Mouse (Mus musculus) retina, embryonic 14.5 days (tissue): ENCODE results near the gene Lrrc74a.
A peak's percentile ranks its signal among the peaks of the same experiment; 100 is the strongest.

Experiments used
- DNase-seq: peaks from one replicate; pipeline ENCODE4 v3.0.0-alpha.2; 2015; ENCODE audit warnings: low spot score

The Lrrc74a gene

GRCm38 (mm10) chr12:86804857-86805256 lies 70.7 kb downstream of the Lrrc74a start:
- DNase-seq, result no peak

DNA sequence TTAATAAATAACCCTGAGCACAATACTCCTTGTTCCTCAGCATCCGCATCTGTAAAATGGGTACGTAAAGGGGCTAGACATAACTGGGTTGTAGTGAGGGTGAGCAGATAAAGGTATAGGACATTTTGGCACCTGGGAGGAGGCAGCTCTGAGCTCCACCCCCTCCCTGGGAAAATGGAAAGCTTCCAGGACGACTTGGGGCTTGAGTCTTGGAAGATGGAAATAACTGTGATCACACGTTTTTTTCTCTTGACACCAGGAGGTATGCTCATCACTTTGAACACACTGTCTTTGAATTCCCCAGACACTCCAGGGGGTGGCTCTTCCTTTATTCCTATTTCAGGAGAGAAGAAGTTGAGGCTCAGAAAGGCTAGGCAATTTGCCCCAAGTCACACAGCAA lies 71.1 kb downstream of the Lrrc74a start:
- no peak for DNase-seq

DNA sequence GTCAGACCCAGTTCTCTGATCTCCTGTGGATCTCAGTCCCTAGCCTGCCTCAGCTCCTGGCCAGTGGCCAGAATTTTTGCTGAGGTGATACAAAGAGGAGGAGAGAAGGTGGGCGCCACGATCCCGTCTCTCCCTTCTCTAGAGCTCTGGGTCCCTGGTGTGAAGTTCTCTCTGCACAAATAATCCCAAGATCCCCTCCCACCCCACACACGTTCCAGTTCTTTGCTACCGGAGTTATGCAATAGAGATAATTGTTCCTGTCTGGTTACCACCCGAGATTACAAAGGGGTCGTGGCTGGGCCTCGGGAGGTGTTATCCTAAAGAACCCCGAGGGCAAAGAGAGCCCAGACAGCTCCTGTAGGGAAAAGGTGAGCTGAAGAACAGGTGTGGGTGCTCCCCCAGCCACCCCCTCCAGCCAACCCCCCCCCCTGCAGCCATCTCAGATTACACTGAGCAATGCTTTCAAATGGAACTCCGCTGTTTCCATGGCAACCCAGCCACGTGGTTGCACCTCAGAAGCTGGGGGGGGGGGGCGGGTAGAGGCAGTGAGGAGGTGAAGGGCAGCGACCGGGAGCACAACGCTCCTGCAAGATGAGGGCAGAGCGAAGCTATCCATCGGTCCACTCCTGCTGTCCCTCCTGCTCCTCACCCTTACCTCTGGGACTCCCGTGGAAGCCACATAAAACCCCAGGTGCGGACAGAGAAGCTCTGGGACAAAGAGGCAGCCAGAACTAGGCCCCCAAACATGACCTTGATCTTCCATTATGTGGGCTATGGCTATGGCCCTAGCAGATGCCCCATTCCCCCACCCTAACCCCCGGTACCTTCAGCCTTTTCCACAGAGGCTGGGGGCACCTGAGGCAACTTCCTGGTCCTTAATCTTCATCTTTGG lies 72.1 kb downstream of the Lrrc74a start:
- DNase-seq, result peak; percentile 62

- DNase-seq, result peak; percentile 73
These were observed 73.0 kb downstream of the Lrrc74a start for GRCm38 (mm10) chr12:86806923-86807794.

DNA sequence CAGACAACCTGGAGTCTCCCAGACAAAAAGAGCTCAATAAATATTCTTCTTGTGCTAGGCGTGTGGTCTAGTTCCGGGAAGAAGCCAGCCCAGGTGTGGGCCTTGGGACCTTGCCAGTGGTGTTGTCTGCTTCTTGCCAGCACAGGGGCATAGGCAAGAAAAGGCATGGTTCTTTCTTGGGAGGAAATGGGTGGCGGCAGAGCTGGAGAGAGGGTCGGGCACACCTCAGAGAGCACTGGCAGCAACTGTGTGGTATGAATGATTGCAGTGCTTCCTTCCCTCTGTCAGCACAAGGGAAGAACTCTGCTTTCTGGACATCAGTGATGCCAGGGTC lies 73.6 kb downstream of the Lrrc74a start:
- no peak for DNase-seq

GRCm38 (mm10) chr12:86808856-86809255 lies 74.7 kb downstream of the Lrrc74a start:
- DNase-seq, result no peak

GRCm38 (mm10) chr12:86810040-86810439 lies 75.9 kb downstream of the Lrrc74a start:
- DNase-seq, result no peak

GRCm38 (mm10) chr12:86810725-86811444 lies 76.7 kb downstream of the Lrrc74a start:
- DNase-seq, result no peak

- no peak for DNase-seq
These were observed 78.6 kb downstream of the Lrrc74a start for GRCm38 (mm10) chr12:86812782-86813181.
